ENCODE assay signal across 21 mouse cellular contexts in the genomic region with DNA sequence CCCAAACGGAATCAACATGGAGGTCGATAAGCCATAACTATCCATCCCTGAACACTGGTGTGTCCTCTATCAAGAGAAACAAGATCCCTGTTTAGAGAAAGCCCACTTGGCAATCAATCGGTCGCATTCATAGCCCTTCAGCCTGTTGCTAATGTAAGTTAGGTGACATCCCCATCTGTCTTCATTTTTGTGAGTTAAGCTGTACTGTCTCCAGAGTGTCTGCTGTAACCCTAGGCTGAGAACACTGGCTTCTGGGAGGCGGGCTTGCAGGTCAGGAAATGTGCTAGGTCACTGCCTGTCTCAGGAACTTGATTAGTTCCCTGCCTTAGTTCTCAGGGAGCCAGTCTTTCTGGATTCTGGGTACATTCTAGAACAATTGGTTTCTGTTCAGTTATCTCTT.
DNase-seq lines count a peak whose midpoint lies in the region; ATAC-seq and TF ChIP-seq lines count a peak whose summit lies in the region.
"Had no signal": no experiment of that assay in that cellular context is flagged by ENCODE, and none has a peak within 500 bp of the region (broad histone marks: within the 10 kb centered on the region; RNA-seq: fewer than 3 reads in every experiment).

No protein-coding gene starts in this region.

- no peaks in the 10 kb centered on the region for H3K36me3 ChIP-seq in kidney, embryonic 16.5 days (ENCODE audit: insufficient read depth, low read length)
- no peaks in the 10 kb centered on the region for H3K36me3 ChIP-seq in testis, adult 2 months (ENCODE audit: control insufficient read depth, insufficient read depth, low read length)
- H3K36me3 ChIP-seq: embryonic facial prominence, embryonic 10.5 days; embryonic facial prominence, embryonic 13.5 days; forebrain, embryonic 12.5 days; forebrain, embryonic 15.5 days; heart, embryonic 10.5 days; hindbrain, embryonic 12.5 days; hindbrain, embryonic 15.5 days had no signal

- H3K4me3 ChIP-seq in kidney, embryonic 16.5 days (ENCODE audit: low read length): no peak overlapping the region
- H3K4me3 ChIP-seq in testis, adult 2 months (ENCODE audit: control insufficient read depth, low read depth, low read length): no peak overlapping the region
- H3K4me3 ChIP-seq: embryonic facial prominence, embryonic 10.5 days; embryonic facial prominence, embryonic 13.5 days; erythroblast, embryonic 14.5 days; forebrain, embryonic 12.5 days; forebrain, embryonic 15.5 days; heart, adult 2 months; heart, embryonic 10.5 days; hindbrain, embryonic 12.5 days; hindbrain, embryonic 15.5 days had no signal

- H3K27ac ChIP-seq in kidney, embryonic 16.5 days (ENCODE audit: low read length): peak overlapping the region; percentile 40; the same call in 1 of the 2 replicates
- H3K27ac ChIP-seq in testis, adult 2 months (ENCODE audit: control insufficient read depth, insufficient read depth, low read depth, low read length): peak overlapping the region; percentile 39; the same call in 1 of the 2 replicates
- H3K27ac ChIP-seq: embryonic facial prominence, embryonic 10.5 days; embryonic facial prominence, embryonic 13.5 days; forebrain, embryonic 12.5 days; forebrain, embryonic 15.5 days; heart, adult 2 months; heart, embryonic 10.5 days; hindbrain, embryonic 12.5 days; hindbrain, embryonic 15.5 days had no signal

- 36% methylated on average over 5 of the region's 5 CpGs for WGBS in kidney, embryonic 16.5 days

- no peaks in the 10 kb centered on the region for H3K9me3 ChIP-seq in kidney, embryonic 16.5 days (ENCODE audit: low read length)
- H3K9me3 ChIP-seq: embryonic facial prominence, embryonic 10.5 days; embryonic facial prominence, embryonic 13.5 days; forebrain, embryonic 12.5 days; forebrain, embryonic 15.5 days; heart, embryonic 10.5 days; hindbrain, embryonic 12.5 days; hindbrain, embryonic 15.5 days had no signal

- no peak for TF ChIP-seq CTCF in testis, adult 2 months (IDR thresholded peaks at IDR 0.05; ENCODE audit: control insufficient read depth, insufficient read depth, insufficient replicate concordance, low read depth, low read length)

- no peak overlapping the region for H3K4me2 ChIP-seq in kidney, embryonic 16.5 days (replicated peaks; ENCODE audit: low read depth, low read length)
- H3K4me2 ChIP-seq: embryonic facial prominence, embryonic 13.5 days; forebrain, embryonic 12.5 days; forebrain, embryonic 15.5 days; hindbrain, embryonic 12.5 days; hindbrain, embryonic 15.5 days had no signal

- no peak for TF ChIP-seq POLR2A in testis, adult 2 months (IDR thresholded peaks at IDR 0.05; ENCODE audit: control insufficient read depth, low read depth, low read length)

- H3K4me1 ChIP-seq in kidney, embryonic 16.5 days (ENCODE audit: insufficient read depth, low read length): peaks cover 10% of the 10 kb centered on the region
- peaks cover 9% of the 10 kb centered on the region; the same call in 1 of the 2 replicates for H3K4me1 ChIP-seq in testis, adult 2 months (ENCODE audit: control insufficient read depth, insufficient read depth, low read length)
- H3K4me1 ChIP-seq: forebrain, embryonic 12.5 days; forebrain, embryonic 15.5 days; hindbrain, embryonic 15.5 days had no signal

- peak; percentile 25 for DNase-seq in embryo, embryonic 10.5 days (ENCODE audit: low spot score)
- DNase-seq in embryo, embryonic 9.5 days (ENCODE audit: extremely low spot score): no peak
- DNase-seq in kidney, adult 11 months: no peak
- no peak for DNase-seq in testis, postnatal 14 days (ENCODE audit: low spot score)
- no peak for DNase-seq in thymus, postnatal 0 days (ENCODE audit: low spot score)
- DNase-seq: adrenal gland, postnatal 14 days; cerebellum, adult 11 months; cerebellum, adult 9-11 months; gastrocnemius, postnatal 25 days had no signal

- ATAC-seq in kidney, embryonic 16.5 days (ENCODE audit: low FRiP score, low TSS enrichment): no peak
- ATAC-seq: CD4-positive, CD25-positive, alpha-beta regulatory T cell, adult 4 months; forebrain, embryonic 15.5 days had no signal

- no peak overlapping the region for H3K9ac ChIP-seq in kidney, embryonic 16.5 days (replicated peaks; ENCODE audit: low read length)
- H3K9ac ChIP-seq: embryonic facial prominence, embryonic 13.5 days; forebrain, embryonic 12.5 days; forebrain, embryonic 15.5 days; hindbrain, embryonic 12.5 days; hindbrain, embryonic 15.5 days had no signal

- no peaks in the 10 kb centered on the region for H3K27me3 ChIP-seq in kidney, embryonic 16.5 days (ENCODE audit: insufficient read depth, low read length)
- no peaks in the 10 kb centered on the region for H3K27me3 ChIP-seq in testis, adult 2 months (ENCODE audit: control insufficient read depth, insufficient read depth, low read length)
- H3K27me3 ChIP-seq: embryonic facial prominence, embryonic 13.5 days; forebrain, embryonic 12.5 days; forebrain, embryonic 15.5 days; hindbrain, embryonic 12.5 days; hindbrain, embryonic 15.5 days had no signal
